Mouse (Mus musculus): Measurements from ENCODE around the gene Bsn.

GRCm38 (mm10) chr9:108217406-108217805, 27.2 kb upstream of the Bsn start:
- TF ChIP-seq POLR2A (IDR thresholded peaks at IDR 0.05; ENCODE audit: extremely low read depth, insufficient read depth, low read length) (no peak), CTCF (IDR thresholded peaks at IDR 0.05; ENCODE audit: extremely low read depth, insufficient read depth, low read length) (no peak)

Measured in cortical plate, adult 2 months (tissue).